Mouse (Mus musculus): ENCODE measurements at regions not wholly inside any gene's neighbourhood (a gene's known extent, or its start where the extent isn't known, plus 50 kb on each side); places are given as distances from the start of the nearest gene placed in this dataset.
A peak's percentile ranks its signal among the peaks of the same experiment; 100 is the strongest.

DNA sequence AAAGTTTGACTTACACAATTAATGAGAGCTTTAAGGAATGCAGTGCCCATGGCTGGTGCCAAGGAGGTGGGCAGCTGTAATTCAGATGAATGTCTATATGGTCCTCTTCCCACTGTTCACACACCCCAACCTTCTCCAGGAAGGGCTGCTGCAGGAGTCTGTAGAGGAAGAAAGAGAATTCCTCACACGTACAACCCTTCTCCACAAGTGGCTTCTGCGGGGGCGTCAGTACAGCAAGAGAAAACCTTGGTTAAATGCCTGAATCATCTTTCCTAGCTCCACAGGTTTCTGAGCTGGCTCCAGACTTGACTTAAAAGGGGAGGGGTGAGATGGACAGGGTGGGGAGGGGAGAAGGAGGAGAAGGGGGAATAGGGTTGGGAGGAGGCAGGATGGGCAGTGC lies 306.3 kb downstream of the Tbc1d1 start:
- Histone ChIP-seq H3K9me3 (replicated peaks; ENCODE audit: low read length) (no peaks in the 10 kb centered on the region), H3K4me2 (ENCODE audit: insufficient read depth, low read depth, poor library complexity, severe bottlenecking) (no peak overlapping the region), H3K79me2 (replicated peaks; ENCODE audit: control insufficient read depth, extremely low read depth, insufficient read depth, poor library complexity, severe bottlenecking) (no peaks in the 10 kb centered on the region), H3K4me3 (replicated peaks in 1 of 3; ENCODE audit: low read depth in 2 of 3, low read length in 2 of 3, poor library complexity in 1 of 3) (no peak overlapping the region), H3K27ac (ENCODE audit: insufficient read depth, low read depth) (no peak overlapping the region), H3K9ac (ENCODE audit: insufficient read depth, low read depth) (no peak overlapping the region), H3K4me1 (ENCODE audit: control insufficient read depth in 1 of 2, insufficient read depth in 2 of 2) (peaks cover 3 to 12% of the 10 kb centered on the region in 2 experiments; a peak in 3 of 4 replicates), H3K36me3 (replicated peaks in 1 of 2; ENCODE audit: control insufficient read depth in 1 of 2, insufficient read depth in 1 of 2, low read length in 1 of 2) (no peaks in the 10 kb centered on the region), H3K27me3 (replicated peaks) (no peaks in the 10 kb centered on the region)
- in situ Hi-C loops (cut with MboI; ENCODE audit: low pct_ligation_motif_present, low pct_unique_long_range_greater_than_20kb, low sequenced_read_pairs) = no loop called here
- no peak for TF ChIP-seq POLR2AphosphoS2 (IDR thresholded peaks at IDR 0.05; ENCODE audit: low read depth, low read length)
- no peak for TF ChIP-seq ZC3H11A (IDR thresholded peaks at IDR 0.05; ENCODE audit: low read depth, low read length)
- no peak for TF ChIP-seq MYC (IDR thresholded peaks at IDR 0.05; ENCODE audit: low read depth, low read length)
- TF ChIP-seq HCFC1 (IDR thresholded peaks at IDR 0.05; ENCODE audit: low read depth, low read length) = no peak
- no peak for TF ChIP-seq ZKSCAN1 (IDR thresholded peaks at IDR 0.05; ENCODE audit: borderline replicate concordance, low read depth, low read length)
- TF ChIP-seq JUN (IDR thresholded peaks at IDR 0.05; ENCODE audit: insufficient read depth, low read depth, low read length) = no peak
- no peak for TF ChIP-seq IRF4 (IDR thresholded peaks at IDR 0.05; ENCODE audit: low read depth, low read length)
- dilution Hi-C loops (cut with MboI; ENCODE audit: extremely low pct_ligation_motif_present, extremely low pct_unique_long_range_greater_than_20kb, low sequenced_read_pairs) = no loop called here
- no peak for DNase-seq (ENCODE audit: extremely low read depth)

- no peaks in the 10 kb centered on the region for H3K9me3 ChIP-seq (replicated peaks; ENCODE audit: low read length)
- TF ChIP-seq USF1 (IDR thresholded peaks at IDR 0.05; ENCODE audit: low read depth, low read length) (no peak), ZC3H11A (IDR thresholded peaks at IDR 0.05; ENCODE audit: low read depth, low read length) (no peak), MAX (IDR thresholded peaks at IDR 0.05; ENCODE audit: low read length) (no peak)
- peak; percentile 33 for DNase-seq (ENCODE audit: extremely low read depth)
- no peaks in the 10 kb centered on the region for H3K27me3 ChIP-seq (replicated peaks)
- peaks cover 6 to 12% of the 10 kb centered on the region in 2 experiments; a peak in 3 of 4 replicates for H3K4me1 ChIP-seq (ENCODE audit: control insufficient read depth in 1 of 2, insufficient read depth in 2 of 2)
- no peak overlapping the region for H3K27ac ChIP-seq (ENCODE audit: insufficient read depth, low read depth)
- in situ Hi-C loops (cut with MboI; ENCODE audit: low pct_ligation_motif_present, low pct_unique_long_range_greater_than_20kb, low sequenced_read_pairs) (no loop called here), dilution Hi-C loops (cut with MboI; ENCODE audit: extremely low pct_ligation_motif_present, extremely low pct_unique_long_range_greater_than_20kb, low sequenced_read_pairs) (no loop called here)
- H3K9ac ChIP-seq (ENCODE audit: insufficient read depth, low read depth) = no peak overlapping the region
- no peak overlapping the region for H3K4me3 ChIP-seq (replicated peaks in 1 of 3; ENCODE audit: low read depth in 2 of 3, low read length in 2 of 3, poor library complexity in 1 of 3)
- H3K4me2 ChIP-seq (ENCODE audit: insufficient read depth, low read depth, poor library complexity, severe bottlenecking) = no peak overlapping the region
- no peaks in the 10 kb centered on the region for H3K79me2 ChIP-seq (replicated peaks; ENCODE audit: control insufficient read depth, extremely low read depth, insufficient read depth, poor library complexity, severe bottlenecking)
- H3K36me3 ChIP-seq (replicated peaks in 1 of 2; ENCODE audit: control insufficient read depth in 1 of 2, insufficient read depth in 1 of 2, low read length in 1 of 2) = no peaks in the 10 kb centered on the region
Observed at GRCm38 (mm10) chr5:64463570-64463969, 307.5 kb downstream of the Tbc1d1 start.

DNA sequence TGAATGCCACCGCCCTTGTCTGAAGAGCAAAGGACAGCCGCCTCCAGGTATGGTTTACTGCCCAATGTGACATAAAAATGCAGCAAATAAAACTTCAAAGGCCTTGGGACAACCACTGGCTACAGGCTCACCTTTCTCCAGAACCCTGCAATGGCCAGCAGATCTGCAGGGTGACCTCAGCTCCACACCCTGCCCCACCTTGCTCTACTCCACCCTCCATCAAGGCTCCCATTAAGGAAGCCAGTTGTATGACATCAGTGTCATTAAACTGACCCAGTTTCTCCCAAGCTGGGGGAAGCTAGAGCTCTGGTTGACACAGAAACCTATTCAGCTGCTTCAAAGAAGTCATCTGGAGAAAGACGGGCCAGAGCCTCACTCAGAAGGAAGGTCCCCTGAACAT lies 310.2 kb downstream of the Tbc1d1 start:
- Histone ChIP-seq H3K4me2 (ENCODE audit: insufficient read depth, low read depth, poor library complexity, severe bottlenecking) (no peak overlapping the region), H3K4me3 (replicated peaks in 1 of 3; ENCODE audit: low read depth in 2 of 3, low read length in 2 of 3, poor library complexity in 1 of 3) (no peak overlapping the region), H3K27ac (ENCODE audit: insufficient read depth, low read depth) (no peak overlapping the region), H3K27me3 (replicated peaks) (no peaks in the 10 kb centered on the region), H3K9ac (ENCODE audit: insufficient read depth, low read depth) (no peak overlapping the region), H3K4me1 (ENCODE audit: control insufficient read depth in 1 of 2, insufficient read depth in 2 of 2) (peaks cover 7 to 12% of the 10 kb centered on the region in 2 experiments; a peak in 3 of 4 replicates), H3K9me3 (replicated peaks; ENCODE audit: low read length) (no peaks in the 10 kb centered on the region), H3K79me2 (replicated peaks; ENCODE audit: control insufficient read depth, extremely low read depth, insufficient read depth, poor library complexity, severe bottlenecking) (no peaks in the 10 kb centered on the region), H3K36me3 (replicated peaks in 1 of 2; ENCODE audit: control insufficient read depth in 1 of 2, insufficient read depth in 1 of 2, low read length in 1 of 2) (no peaks in the 10 kb centered on the region)
- no peak for DNase-seq (ENCODE audit: extremely low read depth)
- TF ChIP-seq EP300 (IDR thresholded peaks at IDR 0.05; ENCODE audit: low read length) (no peak), KAT2A (IDR thresholded peaks at IDR 0.05; ENCODE audit: insufficient replicate concordance, low read length) (no peak), ZNF384 (IDR thresholded peaks at IDR 0.05; ENCODE audit: low read depth, low read length) (no peak), MEF2A (IDR thresholded peaks at IDR 0.05; ENCODE audit: borderline replicate concordance, low read depth, low read length) (no peak), SIN3A (IDR thresholded peaks at IDR 0.05; ENCODE audit: low read length) (no peak), MAFK (IDR thresholded peaks at IDR 0.05; ENCODE audit: insufficient replicate concordance, low read length) (no peak), BHLHE40 (IDR thresholded peaks at IDR 0.05; ENCODE audit: low read depth, low read length) (no peak), RAD21 (IDR thresholded peaks at IDR 0.05; ENCODE audit: low read depth, low read length) (no peak), ZMIZ1 (IDR thresholded peaks at IDR 0.05; ENCODE audit: low read depth, low read length) (no peak), IRF4 (IDR thresholded peaks at IDR 0.05; ENCODE audit: low read depth, low read length) (no peak), POLR2AphosphoS2 (IDR thresholded peaks at IDR 0.05; ENCODE audit: low read depth, low read length) (no peak), RCOR1 (conservative IDR thresholded peaks at IDR 0.05; ENCODE audit: low read depth, low read length) (no peak)
- dilution Hi-C loops (cut with MboI; ENCODE audit: extremely low pct_ligation_motif_present, extremely low pct_unique_long_range_greater_than_20kb, low sequenced_read_pairs) = no loop called here
- in situ Hi-C loops (cut with MboI; ENCODE audit: low pct_ligation_motif_present, low pct_unique_long_range_greater_than_20kb, low sequenced_read_pairs) = no loop called here

All from CH12.LX (cell line).